Mouse (Mus musculus): ENCODE measurements around the gene Wfdc5. TPM values are rescaled to one million over a fixed set of nuclear protein-coding genes. Genes with fewer than 3 reads are reported as not detected.
"Not testable (repeated sequence)": the region's sequence is repeated elsewhere in the genome, so short reads cannot be mapped to it uniquely, and the experiment has no call there.

The Wfdc5 gene
- polyA plus RNA-seq, 1 experiment from 2014 or later, result 0.18 TPM

DNA sequence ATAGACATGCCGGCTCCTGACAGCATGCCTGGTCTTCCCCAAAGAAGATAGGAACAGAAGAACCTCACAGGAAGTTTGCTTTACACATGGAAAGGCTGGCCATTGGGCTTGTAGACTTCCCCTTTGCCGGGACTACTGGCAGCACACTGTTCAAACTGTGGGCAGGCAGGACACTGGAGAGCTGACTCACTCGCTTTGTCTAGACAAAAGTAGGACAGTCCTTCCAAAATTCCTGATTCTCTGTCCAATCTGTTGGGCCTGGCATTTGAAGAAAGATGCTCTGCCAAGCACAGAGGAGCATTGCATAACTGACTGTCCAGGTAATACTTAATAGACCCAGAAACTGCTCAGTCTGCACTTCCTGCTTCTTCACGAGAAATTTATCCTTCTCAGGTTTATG, 24.1 kb upstream of the Wfdc5 start:
- H3K27me3 ChIP-seq (replicated peaks; ENCODE audit: insufficient read depth, low read length), result no peaks in the 10 kb centered on the region
- no peaks in the 10 kb centered on the region for H3K9me3 ChIP-seq (ENCODE audit: low read length)
- no peak overlapping the region for H3K4me2 ChIP-seq (replicated peaks; ENCODE audit: low read depth, low read length)
- no peak overlapping the region for H3K9ac ChIP-seq (replicated peaks; ENCODE audit: low read depth)
- no peaks in the 10 kb centered on the region for H3K4me1 ChIP-seq (ENCODE audit: insufficient read depth, low read depth, low read length)
- ATAC-seq, result no peak
- TF ChIP-seq EP300 (IDR thresholded peaks at IDR 0.05), result no peak
- TF ChIP-seq CTCF (IDR thresholded peaks at IDR 0.05), result no peak
- WGBS, result 51% methylated on average over 4 of the region's 4 CpGs
- no peaks in the 10 kb centered on the region for H3K36me3 ChIP-seq (ENCODE audit: insufficient read depth, low read length)
- no peak overlapping the region for H3K4me3 ChIP-seq (ENCODE audit: low read depth, low read length)
- no peak overlapping the region for H3K27ac ChIP-seq (ENCODE audit: low read length)
- no peak for DNase-seq (ENCODE audit: low spot score)

DNA sequence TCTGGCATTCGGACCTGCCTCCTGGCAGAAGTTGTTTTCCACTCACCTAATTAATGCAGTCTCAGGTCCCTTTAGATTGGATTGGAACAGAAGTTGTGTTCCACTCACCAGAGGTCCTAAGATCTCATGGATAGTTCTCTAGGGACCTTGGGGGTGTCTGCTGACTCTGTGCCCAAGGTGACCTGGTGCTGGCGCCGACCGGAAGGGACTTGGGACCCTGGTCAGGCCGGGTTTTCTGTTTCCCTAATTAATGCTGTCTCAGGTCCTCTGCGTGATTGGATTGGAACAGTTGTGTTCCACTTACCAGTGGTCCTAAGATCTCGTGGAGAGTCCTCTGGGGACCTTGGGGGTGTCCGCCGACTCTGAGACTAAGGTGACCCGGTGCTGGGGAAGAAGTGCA, 23.5 kb upstream of the Wfdc5 start:
- H3K36me3 ChIP-seq (ENCODE audit: insufficient read depth, low read length); DNase-seq (ENCODE audit: low spot score); ATAC-seq; H3K4me2 ChIP-seq (replicated peaks; ENCODE audit: low read depth, low read length); H3K27ac ChIP-seq (ENCODE audit: low read length); H3K9me3 ChIP-seq (ENCODE audit: low read length); H3K9ac ChIP-seq (replicated peaks; ENCODE audit: low read depth); H3K4me1 ChIP-seq (ENCODE audit: insufficient read depth, low read depth, low read length); H3K27me3 ChIP-seq (replicated peaks; ENCODE audit: insufficient read depth, low read length); H3K4me3 ChIP-seq (ENCODE audit: low read depth, low read length): not testable (repeated sequence)
- WGBS, result 83% methylated on average over 10 of the region's 10 CpGs

DNA sequence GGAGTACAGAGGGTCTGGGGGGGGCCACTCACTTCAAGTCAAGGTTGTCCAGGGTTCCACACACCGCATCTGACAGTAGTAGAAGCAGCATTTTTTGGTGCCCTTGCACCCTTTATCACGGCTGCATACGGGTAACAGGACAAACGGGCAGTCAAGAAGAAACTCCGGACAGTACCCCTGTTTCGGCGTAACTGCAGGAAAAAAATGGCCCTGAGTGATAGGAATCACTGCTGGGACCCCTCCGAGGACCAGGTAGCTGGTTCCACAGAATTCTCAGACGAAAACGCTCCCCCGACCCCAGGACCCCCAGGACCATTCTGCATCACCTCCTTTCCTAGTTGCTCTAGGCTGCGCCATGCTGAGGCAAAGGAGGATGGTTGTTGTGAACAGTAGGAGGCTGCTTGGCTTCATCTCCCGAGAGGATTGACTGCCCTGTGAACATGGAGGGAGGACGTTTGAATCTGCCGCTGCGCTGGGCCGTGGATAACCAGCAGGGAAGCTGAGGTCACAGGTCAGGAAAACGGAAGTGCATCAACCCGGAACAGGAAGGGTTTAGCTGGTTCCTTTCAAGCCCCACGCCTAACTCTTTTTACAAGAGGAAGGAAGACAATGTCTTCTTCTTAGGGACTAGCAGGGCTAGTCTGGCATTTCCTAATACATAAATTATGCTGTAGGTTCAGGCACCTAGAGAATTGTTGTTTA, 17.2 kb upstream of the Wfdc5 start, which contains the start of gene Wfdc15a:
Gene Wfdc15a, minus strand, starts transcription at position 505 of the 702 bp plus-strand sequence.
- no peaks in the 10 kb centered on the region for H3K27me3 ChIP-seq (replicated peaks; ENCODE audit: insufficient read depth, low read length)
- no peak within 1 kb of the TSS for H3K9ac ChIP-seq (replicated peaks; ENCODE audit: low read depth)
- no peak for DNase-seq (ENCODE audit: low spot score)
- H3K4me3 ChIP-seq (ENCODE audit: low read depth, low read length), result no peak within 1 kb of the TSS
- no peak for TF ChIP-seq CTCF (IDR thresholded peaks at IDR 0.05)
- no peak for TF ChIP-seq EP300 (IDR thresholded peaks at IDR 0.05)
- H3K36me3 ChIP-seq (ENCODE audit: insufficient read depth, low read length), result no peaks in the 10 kb centered on the region
- WGBS, result 74% methylated on average over 20 of the region's 20 CpGs
- no peak within 1 kb of the TSS for H3K27ac ChIP-seq (ENCODE audit: low read length)
- no peaks in the 10 kb centered on the region for H3K9me3 ChIP-seq (ENCODE audit: low read length)
- H3K4me1 ChIP-seq (ENCODE audit: insufficient read depth, low read depth, low read length), result no peaks in the 10 kb centered on the region
- no peak for ATAC-seq
- no peak within 1 kb of the TSS for H3K4me2 ChIP-seq (replicated peaks; ENCODE audit: low read depth, low read length)

DNA sequence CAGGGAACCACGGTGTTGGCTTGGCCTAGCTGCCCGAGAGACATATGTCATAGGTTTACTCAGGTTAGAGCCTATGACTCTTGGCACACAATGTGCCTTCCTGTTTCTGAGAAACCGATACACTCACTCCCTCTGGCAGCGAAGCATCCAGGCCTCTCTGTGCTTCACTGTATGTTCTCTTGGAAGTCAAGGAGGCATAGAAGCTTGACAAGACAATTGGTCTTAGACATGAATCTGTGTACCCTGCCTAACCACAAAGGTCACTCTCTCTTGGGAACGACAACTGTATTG, 14.1 kb upstream of the Wfdc5 start:
- no peaks in the 10 kb centered on the region for H3K27me3 ChIP-seq (replicated peaks; ENCODE audit: insufficient read depth, low read length)
- H3K9ac ChIP-seq (replicated peaks; ENCODE audit: low read depth), result no peak overlapping the region
- no peak for ATAC-seq
- DNase-seq (ENCODE audit: low spot score), result no peak
- no peak overlapping the region for H3K4me2 ChIP-seq (replicated peaks; ENCODE audit: low read depth, low read length)
- H3K36me3 ChIP-seq (ENCODE audit: insufficient read depth, low read length), result no peaks in the 10 kb centered on the region
- TF ChIP-seq EP300 (IDR thresholded peaks at IDR 0.05), result no peak
- no peak for TF ChIP-seq CTCF (IDR thresholded peaks at IDR 0.05)
- no peaks in the 10 kb centered on the region for H3K4me1 ChIP-seq (ENCODE audit: insufficient read depth, low read depth, low read length)
- H3K27ac ChIP-seq (ENCODE audit: low read length), result no peak overlapping the region
- no peak overlapping the region for H3K4me3 ChIP-seq (ENCODE audit: low read depth, low read length)
- whole genome bisulfite sequencing, result 62% methylated on average over 5 of the region's 5 CpGs
- no peaks in the 10 kb centered on the region for H3K9me3 ChIP-seq (ENCODE audit: low read length)

DNA sequence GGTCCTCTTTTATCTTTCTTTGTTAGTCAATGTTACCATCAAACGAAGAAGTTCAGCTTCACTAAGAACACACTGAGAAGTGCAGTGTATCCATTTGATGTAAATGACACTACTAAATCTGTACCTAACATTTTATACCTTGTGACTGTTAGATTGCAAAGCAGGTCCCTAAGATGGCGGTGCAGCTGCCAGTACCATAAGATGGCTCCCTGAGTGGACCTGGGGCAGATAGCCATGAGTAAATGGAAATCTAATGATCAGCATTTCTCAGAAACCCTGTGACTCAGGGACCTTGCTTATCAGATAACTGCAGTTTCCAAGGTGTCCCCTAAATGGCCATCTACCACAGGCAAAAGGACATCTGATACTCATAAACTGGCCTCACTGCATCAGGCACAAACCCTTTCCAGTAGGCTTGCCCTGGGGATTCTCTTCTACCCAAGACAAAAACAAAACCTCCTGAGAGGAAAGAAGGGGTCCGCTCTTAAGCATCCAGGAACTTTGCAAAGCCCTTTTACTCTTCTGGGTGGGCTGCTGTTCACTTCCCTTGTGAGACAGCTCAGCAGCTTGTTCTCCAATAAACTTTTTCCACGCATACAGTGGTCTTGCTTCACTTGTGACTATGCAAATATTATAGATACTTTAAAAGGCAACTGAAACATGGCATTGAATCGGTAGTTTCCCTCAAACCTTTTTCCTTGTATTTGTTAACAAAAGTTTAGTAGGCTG, 13.6 kb upstream of the Wfdc5 start:
- Histone ChIP-seq H3K27ac (ENCODE audit: low read length) (no peak overlapping the region), H3K9me3 (ENCODE audit: low read length) (no peaks in the 10 kb centered on the region), H3K4me2 (replicated peaks; ENCODE audit: low read depth, low read length) (no peak overlapping the region), H3K4me1 (ENCODE audit: insufficient read depth, low read depth, low read length) (no peaks in the 10 kb centered on the region), H3K4me3 (ENCODE audit: low read depth, low read length) (no peak overlapping the region), H3K36me3 (ENCODE audit: insufficient read depth, low read length) (no peaks in the 10 kb centered on the region), H3K27me3 (replicated peaks; ENCODE audit: insufficient read depth, low read length) (no peaks in the 10 kb centered on the region), H3K9ac (replicated peaks; ENCODE audit: low read depth) (no peak overlapping the region)
- WGBS, result 77% methylated on average over 5 of the region's 5 CpGs
- DNase-seq (ENCODE audit: low spot score) (no peak), ATAC-seq (no peak)
- TF ChIP-seq EP300 (IDR thresholded peaks at IDR 0.05) (no peak), CTCF (IDR thresholded peaks at IDR 0.05) (no peak)

DNA sequence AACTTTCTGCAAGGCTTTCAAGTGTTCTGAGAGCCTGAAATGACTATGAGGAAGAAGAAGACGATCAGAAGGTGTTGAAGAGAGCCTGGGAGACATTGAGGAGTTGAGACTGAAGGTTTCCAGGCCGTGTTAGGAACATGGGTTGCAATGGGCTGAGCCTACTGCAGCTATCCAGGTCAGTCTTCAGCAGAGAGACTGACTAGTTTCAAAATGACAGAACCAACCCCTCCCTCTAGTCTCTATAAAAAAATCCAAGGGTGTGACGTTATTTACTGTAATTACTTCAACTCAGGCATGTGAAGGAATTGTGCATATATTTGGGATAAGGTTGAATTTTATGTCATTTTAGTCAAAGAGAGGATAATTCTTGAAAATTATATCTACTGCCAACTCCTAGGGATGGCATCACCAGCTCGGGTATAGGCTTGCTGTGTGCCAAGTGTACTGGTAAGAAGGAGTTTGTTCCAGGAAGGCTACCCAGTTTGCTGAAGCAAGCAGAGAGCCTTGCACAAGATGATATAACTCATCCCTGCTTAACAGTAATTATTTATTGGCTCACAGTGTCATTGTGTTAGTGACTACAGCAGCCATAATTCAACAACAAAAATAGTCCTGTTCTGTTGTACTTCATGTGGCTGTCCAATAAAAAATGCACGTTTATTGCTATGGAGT, 12.6 kb upstream of the Wfdc5 start:
- H3K27me3 ChIP-seq (replicated peaks; ENCODE audit: insufficient read depth, low read length), result no peaks in the 10 kb centered on the region
- no peak overlapping the region for H3K9ac ChIP-seq (replicated peaks; ENCODE audit: low read depth)
- H3K9me3 ChIP-seq (ENCODE audit: low read length), result no peaks in the 10 kb centered on the region
- ATAC-seq (no peak), DNase-seq (ENCODE audit: low spot score) (no peak)
- H3K27ac ChIP-seq (ENCODE audit: low read length), result no peak overlapping the region
- no peak overlapping the region for H3K4me2 ChIP-seq (replicated peaks; ENCODE audit: low read depth, low read length)
- WGBS, result 65% methylated on average over 5 of the region's 5 CpGs
- TF ChIP-seq EP300 (IDR thresholded peaks at IDR 0.05), result no peak
- no peak for TF ChIP-seq CTCF (IDR thresholded peaks at IDR 0.05)
- H3K36me3 ChIP-seq (ENCODE audit: insufficient read depth, low read length), result no peaks in the 10 kb centered on the region
- no peak overlapping the region for H3K4me3 ChIP-seq (ENCODE audit: low read depth, low read length)
- no peaks in the 10 kb centered on the region for H3K4me1 ChIP-seq (ENCODE audit: insufficient read depth, low read depth, low read length)

Measured in lung, postnatal 0 days (tissue).